Mouse (Mus musculus) frontal cortex, adult 2 months (tissue): ENCODE results near the gene Larp4b. TPM values are rescaled to one million over a fixed set of nuclear protein-coding genes. Genes with fewer than 3 reads are reported as not detected.

ENCODE experiments used
- DNase-seq, 2 experiments: peaks; one replicate each; pipeline ENCODE4 v3.0.0; 2022; ENCODE audit warnings: low spot score in 1 of 2; ENCODE audit errors: extremely low spot score in 1 of 2
- polyA plus RNA-seq: library from polyadenylated mRNA; depleted of rRNA; stranded (reverse); fragments of >200 nt; gene quantifications from 2 replicates; pipeline ENCODE4 v1.2.3, GENCODE M21; 2012

Gene Larp4b
- polyA plus RNA-seq, 1 experiment: 34.2 TPM

GRCm38 (mm10) chr13:9120835-9121542 is 27.3 kb downstream of the Larp4b start:
- no peak for DNase-seq

- no peak for DNase-seq
Measured at GRCm38 (mm10) chr13:9122045-9122444, 28.4 kb downstream of the Larp4b start.

GRCm38 (mm10) chr13:9125193-9125592 is 31.5 kb downstream of the Larp4b start:
- no peak for DNase-seq

- DNase-seq: no peak
Measured at GRCm38 (mm10) chr13:9127715-9128114, 34.0 kb downstream of the Larp4b start.

GRCm38 (mm10) chr13:9128707-9129314 is 35.1 kb downstream of the Larp4b start:
- no peak for DNase-seq

- DNase-seq: no peak
Measured at GRCm38 (mm10) chr13:9134421-9134820, 40.7 kb downstream of the Larp4b start.

GRCm38 (mm10) chr13:9136088-9136487 is 42.4 kb downstream of the Larp4b start:
- DNase-seq: no peak

- peak; percentile 46 to 69 for DNase-seq
Measured at GRCm38 (mm10) chr13:9136733-9137132, 43.1 kb downstream of the Larp4b start.

GRCm38 (mm10) chr13:9139466-9139991 is 45.8 kb downstream of the Larp4b start:
- DNase-seq: no peak

- peak in 1 of 2 experiments; percentile 28 for DNase-seq
Measured at GRCm38 (mm10) chr13:9140204-9140603, 46.5 kb downstream of the Larp4b start.

- no peak for DNase-seq
Measured at GRCm38 (mm10) chr13:9142371-9142770, 48.7 kb downstream of the Larp4b start.

GRCm38 (mm10) chr13:9148830-9149229 is 55.1 kb downstream of the Larp4b start:
- no peak for DNase-seq

- DNase-seq: no peak
Measured at GRCm38 (mm10) chr13:9149473-9150217, 56.0 kb downstream of the Larp4b start.

- no peak for DNase-seq
Measured at GRCm38 (mm10) chr13:9151100-9151499, 57.4 kb downstream of the Larp4b start.

GRCm38 (mm10) chr13:9151619-9152018 is 57.9 kb downstream of the Larp4b start:
- no peak for DNase-seq

GRCm38 (mm10) chr13:9152267-9152666 is 58.6 kb downstream of the Larp4b start:
- no peak for DNase-seq

- DNase-seq: no peak
Measured at GRCm38 (mm10) chr13:9153803-9154202, 60.1 kb downstream of the Larp4b start.

GRCm38 (mm10) chr13:9159282-9159681 is 65.6 kb downstream of the Larp4b start:
- DNase-seq: no peak

GRCm38 (mm10) chr13:9162888-9163287 is 69.2 kb downstream of the Larp4b start:
- no peak for DNase-seq

- no peak for DNase-seq
Measured at GRCm38 (mm10) chr13:9167842-9168241, 74.2 kb downstream of the Larp4b start.

GRCm38 (mm10) chr13:9169616-9170015 is 75.9 kb downstream of the Larp4b start:
- DNase-seq: no peak
